ENCODE assay signal across 10 mouse cellular contexts in the genomic region with DNA sequence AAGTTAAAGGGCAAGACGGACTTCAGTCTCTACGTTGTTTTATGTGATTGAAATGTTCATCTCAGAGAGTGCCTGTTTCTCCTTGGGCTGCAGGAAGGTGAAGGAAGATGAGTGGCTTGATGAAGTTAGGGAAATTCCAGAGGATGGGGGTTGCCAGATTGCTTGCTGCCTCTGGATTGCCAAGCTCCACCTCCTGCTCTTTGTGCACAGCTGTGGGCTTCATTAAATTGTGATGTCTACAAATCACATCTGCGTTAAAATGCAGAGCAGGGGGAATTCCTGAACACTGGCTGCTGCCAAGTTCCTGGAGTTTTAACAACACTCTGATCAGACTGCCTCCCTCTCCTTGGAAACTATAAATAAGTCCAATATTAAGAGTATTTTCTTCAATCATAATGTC.
A peak's percentile ranks its signal among the peaks of the same experiment; 100 is the strongest.
DNase-seq lines count a peak whose midpoint lies in the region; ATAC-seq and TF ChIP-seq lines count a peak whose summit lies in the region.
"Had no signal": no experiment of that assay in that cellular context is flagged by ENCODE, and none has a peak within 500 bp of the region (broad histone marks: within the 10 kb centered on the region; RNA-seq: fewer than 3 reads in every experiment).

No protein-coding gene starts in this region.

- TF ChIP-seq CTCF in lung, postnatal 0 days (IDR thresholded peaks at IDR 0.05): no peak

- H3K9ac ChIP-seq in hindbrain, embryonic 16.5 days (ENCODE audit: low read depth, low read length): no peak overlapping the region
- no peak overlapping the region for H3K9ac ChIP-seq in lung, postnatal 0 days (replicated peaks; ENCODE audit: low read depth)
- H3K9ac ChIP-seq: midbrain, embryonic 13.5 days had no signal

- no peaks in the 10 kb centered on the region for H3K27me3 ChIP-seq in hindbrain, embryonic 16.5 days (replicated peaks; ENCODE audit: control insufficient read depth, insufficient read depth, low read length)
- H3K27me3 ChIP-seq in hindbrain, embryonic 10.5 days (ENCODE audit: insufficient read depth, poor library complexity, severe bottlenecking): no peaks in the 10 kb centered on the region
- H3K27me3 ChIP-seq in lung, postnatal 0 days (replicated peaks; ENCODE audit: insufficient read depth, low read length): no peaks in the 10 kb centered on the region
- H3K27me3 ChIP-seq: midbrain, embryonic 13.5 days had no signal

- no peak overlapping the region for H3K27ac ChIP-seq in hindbrain, embryonic 16.5 days (ENCODE audit: low read depth, low read length)
- no peak overlapping the region for H3K27ac ChIP-seq in hindbrain, embryonic 10.5 days
- H3K27ac ChIP-seq in lung, postnatal 0 days (ENCODE audit: low read length): no peak overlapping the region
- H3K27ac ChIP-seq: midbrain, embryonic 13.5 days had no signal

- peaks cover 2% of the 10 kb centered on the region; the same call in 1 of the 2 replicates for H3K4me1 ChIP-seq in hindbrain, embryonic 16.5 days (ENCODE audit: control insufficient read depth, insufficient read depth, low read depth, low read length)
- peaks cover 4% of the 10 kb centered on the region; the same call in 1 of the 2 replicates for H3K4me1 ChIP-seq in hindbrain, embryonic 10.5 days (replicated peaks)
- no peaks in the 10 kb centered on the region for H3K4me1 ChIP-seq in lung, postnatal 0 days (ENCODE audit: insufficient read depth, low read depth, low read length)

- no peaks in the 10 kb centered on the region for H3K36me3 ChIP-seq in hindbrain, embryonic 16.5 days (ENCODE audit: control insufficient read depth, insufficient read depth, low read length)
- no peaks in the 10 kb centered on the region for H3K36me3 ChIP-seq in hindbrain, embryonic 10.5 days
- no peaks in the 10 kb centered on the region for H3K36me3 ChIP-seq in lung, postnatal 0 days (ENCODE audit: insufficient read depth, low read length)
- H3K36me3 ChIP-seq: midbrain, embryonic 13.5 days had no signal

- no peak overlapping the region for H3K4me2 ChIP-seq in hindbrain, embryonic 16.5 days (ENCODE audit: low read length)
- H3K4me2 ChIP-seq in lung, postnatal 0 days (replicated peaks; ENCODE audit: low read depth, low read length): no peak overlapping the region
- H3K4me2 ChIP-seq: midbrain, embryonic 13.5 days had no signal

- no peak for DNase-seq in hindbrain, embryonic 10.5 days (ENCODE audit: low spot score)
- peak; percentile 72 for DNase-seq in adipocyte (ENCODE audit: low spot score)
- peak; percentile 11 to 13 for DNase-seq in heart, postnatal 36 days
- DNase-seq in lung, postnatal 0 days (ENCODE audit: low spot score): peak; percentile 64
- no peak for DNase-seq in right cerebral cortex, postnatal 14 days
- no peak for DNase-seq in right cerebral cortex, adult 2 months (ENCODE audit: low spot score in 2 of 2)
- DNase-seq: thymus, adult 2 months had no signal

- no peak for TF ChIP-seq EP300 in lung, postnatal 0 days (IDR thresholded peaks at IDR 0.05)

- ATAC-seq in hindbrain, embryonic 16.5 days: 0 out of 2 replicates have a peak, but pooled peaks have one; percentile 42
- ATAC-seq in lung, postnatal 0 days: peak; percentile 61
- no peak for ATAC-seq in erythroid progenitor cell, adult 5-6 weeks (replicated peaks; ENCODE audit: low FRiP score, poor library complexity, severe bottlenecking)
- ATAC-seq: midbrain, embryonic 13.5 days had no signal

- intact Hi-C loops in heart, postnatal 36 days (cut with DNase I): no loop called here

- H3K4me3 ChIP-seq in hindbrain, embryonic 16.5 days (ENCODE audit: low read length): no peak overlapping the region
- H3K4me3 ChIP-seq in hindbrain, embryonic 10.5 days: no peak overlapping the region
- no peak overlapping the region for H3K4me3 ChIP-seq in lung, postnatal 0 days (ENCODE audit: low read depth, low read length)
- H3K4me3 ChIP-seq: midbrain, embryonic 13.5 days had no signal

- no peaks in the 10 kb centered on the region for H3K9me3 ChIP-seq in hindbrain, embryonic 16.5 days (ENCODE audit: control insufficient read depth, low read length)
- H3K9me3 ChIP-seq in hindbrain, embryonic 10.5 days: no peaks in the 10 kb centered on the region
- H3K9me3 ChIP-seq in lung, postnatal 0 days (ENCODE audit: low read length): no peaks in the 10 kb centered on the region
- H3K9me3 ChIP-seq: midbrain, embryonic 13.5 days had no signal

- WGBS in hindbrain, embryonic 16.5 days: 37% methylated on average over 3 of the region's 3 CpGs
- WGBS in hindbrain, embryonic 10.5 days: 32% methylated on average over 3 of the region's 3 CpGs
- 16% methylated on average over 3 of the region's 3 CpGs for WGBS in lung, postnatal 0 days

Comparison
In these comparisons a context has a peak if more than half of its experiments do, and no peak if none do; other contexts are left out.
1. DNase-seq: peak in adipocyte (single experiment), heart, postnatal 36 days (2 of 2) and lung, postnatal 0 days (single experiment); none in hindbrain, embryonic 10.5 days (single experiment), right cerebral cortex, postnatal 14 days (single experiment) and right cerebral cortex, adult 2 months (0 of 2).